Mouse (Mus musculus): ENCODE results near the gene Spns3.
A peak's percentile ranks its signal among the peaks of the same experiment; 100 is the strongest.

Gene Spns3

DNA sequence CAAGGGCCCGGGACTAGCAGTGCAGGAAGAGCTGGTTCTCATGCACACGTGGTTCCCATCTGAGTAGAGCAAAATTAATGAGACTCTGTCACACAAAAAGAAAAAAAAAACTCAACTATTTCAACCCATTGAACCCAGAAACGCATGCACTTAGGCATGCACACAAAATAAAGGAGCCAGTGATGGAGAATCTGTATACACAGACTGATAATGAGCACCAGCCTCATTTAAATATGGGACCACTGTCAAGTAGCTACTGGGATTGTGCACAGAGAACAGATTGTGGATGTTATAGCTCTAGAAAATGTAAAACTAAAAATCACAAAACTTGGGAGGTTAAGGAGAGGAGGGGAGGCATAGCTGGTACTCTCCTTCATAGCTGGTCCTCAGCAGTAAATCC is 35.3 kb downstream of the Spns3 start:
- no peak for DNase-seq (ENCODE audit: low read depth, low spot score)
- Histone ChIP-seq H3K36me3 (ENCODE audit: control insufficient read depth, insufficient read depth, low read length, poor library complexity, severe bottlenecking) (peaks cover 4% of the 10 kb centered on the region), H3K27me3 (ENCODE audit: control insufficient read depth, insufficient read depth, low read length, poor library complexity, severe bottlenecking) (no peaks in the 10 kb centered on the region)

DNA sequence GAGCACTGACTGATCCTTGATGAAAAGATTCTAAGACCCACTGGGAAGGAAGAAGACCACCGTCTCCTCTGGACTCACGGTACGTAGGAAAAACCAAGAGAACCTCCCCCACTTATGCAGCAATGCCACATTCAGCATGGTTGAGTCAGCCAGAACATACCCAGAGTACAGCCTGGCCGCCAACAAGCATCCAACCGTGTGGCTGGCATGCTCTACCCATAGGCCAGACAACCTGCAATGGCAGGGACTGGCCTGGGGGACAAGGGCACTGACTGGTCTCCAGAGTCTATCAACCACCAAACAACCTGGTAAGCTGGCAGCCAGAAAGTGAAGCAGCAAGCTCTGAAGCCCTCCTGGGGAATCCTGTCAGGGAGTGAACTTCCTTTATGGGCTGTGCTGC is 41.7 kb downstream of the Spns3 start:
- Histone ChIP-seq H3K36me3 (ENCODE audit: control insufficient read depth, insufficient read depth, low read length, poor library complexity, severe bottlenecking) (no peaks in the 10 kb centered on the region; the same call in none of the 2 replicates), H3K27me3 (ENCODE audit: control insufficient read depth, insufficient read depth, low read length, poor library complexity, severe bottlenecking) (no peaks in the 10 kb centered on the region)
- no peak for DNase-seq (ENCODE audit: low read depth, low spot score)

DNA sequence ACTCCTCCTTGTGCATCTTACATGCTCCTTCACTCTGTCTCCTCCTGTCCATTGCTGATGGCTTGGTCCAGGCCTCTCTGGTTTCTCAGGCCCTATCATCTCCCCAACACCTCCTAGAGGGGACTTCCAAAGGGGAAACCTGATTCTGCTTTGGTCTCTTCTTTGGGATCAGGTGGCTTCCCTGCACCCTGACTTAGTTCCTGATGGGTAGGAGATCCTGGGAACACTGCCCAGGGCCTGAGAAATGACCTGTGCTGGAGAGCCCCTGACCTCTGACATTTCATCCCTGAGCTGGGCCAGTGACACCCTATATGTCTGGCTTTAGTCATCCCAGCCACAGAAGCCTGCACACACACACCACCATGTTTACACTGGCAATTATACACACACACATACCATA is 42.7 kb downstream of the Spns3 start:
- H3K36me3 ChIP-seq (ENCODE audit: control insufficient read depth, insufficient read depth, low read length, poor library complexity, severe bottlenecking) = no peaks in the 10 kb centered on the region; the same call in none of the 2 replicates
- DNase-seq (ENCODE audit: low read depth, low spot score) = no peak
- no peaks in the 10 kb centered on the region for H3K27me3 ChIP-seq (ENCODE audit: control insufficient read depth, insufficient read depth, low read length, poor library complexity, severe bottlenecking)

DNA sequence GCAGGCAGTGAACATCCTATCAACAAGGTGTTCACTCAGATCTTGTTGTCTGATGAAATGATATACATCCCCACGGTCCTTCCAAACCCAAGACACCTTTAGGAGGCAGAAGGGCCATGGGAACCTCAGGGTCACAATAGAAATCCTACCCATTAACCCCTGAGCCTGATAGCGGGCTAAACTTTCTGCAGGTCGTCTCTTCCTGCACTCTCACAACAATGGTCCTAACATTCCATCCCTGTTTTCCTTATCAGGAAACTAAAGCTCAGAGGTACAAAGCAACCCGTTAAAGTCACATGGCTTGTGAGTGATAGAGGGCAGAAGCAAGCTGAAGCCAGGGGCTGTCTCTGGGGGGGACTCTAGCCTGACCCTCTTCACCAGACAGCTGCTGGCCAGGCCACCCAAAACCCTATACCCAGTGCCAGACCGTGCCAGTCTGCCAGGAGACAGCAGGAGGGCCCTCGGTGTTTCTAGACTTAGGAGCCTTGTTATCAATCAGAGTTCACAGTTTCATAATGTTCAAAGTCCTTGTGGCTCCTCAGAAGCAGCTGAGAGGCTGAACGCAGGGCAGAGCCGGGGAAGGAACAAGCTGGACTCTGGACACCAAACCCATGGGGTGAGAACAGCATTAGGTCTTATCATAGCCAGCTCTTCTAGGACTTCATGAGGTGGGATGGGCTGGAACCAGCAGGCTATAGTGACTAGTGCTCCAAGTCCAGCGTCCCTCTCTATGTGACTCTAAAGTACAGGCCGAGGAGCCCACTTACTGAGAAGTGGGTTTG is 46.1 kb downstream of the Spns3 start:
- no peak for DNase-seq (ENCODE audit: low read depth, low spot score)
- Histone ChIP-seq H3K27me3 (ENCODE audit: control insufficient read depth, insufficient read depth, low read length, poor library complexity, severe bottlenecking) (no peaks in the 10 kb centered on the region), H3K36me3 (ENCODE audit: control insufficient read depth, insufficient read depth, low read length, poor library complexity, severe bottlenecking) (no peaks in the 10 kb centered on the region; the same call in 1 of the 2 replicates)

DNA sequence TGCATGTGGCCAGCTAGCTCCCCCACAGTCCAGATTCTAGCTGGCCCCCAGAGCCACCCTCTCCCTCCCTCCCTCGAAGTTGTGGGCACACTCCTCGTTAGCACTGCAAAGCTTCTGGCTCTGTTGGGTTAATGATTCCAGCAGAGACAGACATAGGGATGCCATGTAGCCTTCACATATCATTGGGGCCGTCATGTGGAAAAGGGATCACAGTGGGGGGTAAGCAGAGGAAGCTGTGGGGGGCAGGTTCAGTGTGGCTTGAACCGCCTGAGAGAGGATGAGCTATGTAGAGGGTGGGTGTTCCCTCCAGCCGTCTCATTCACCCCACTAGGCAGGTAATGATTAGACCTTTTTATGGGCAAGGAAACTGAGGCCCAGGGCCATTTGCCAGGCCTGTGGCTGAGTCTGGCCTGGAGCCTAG is 46.8 kb downstream of the Spns3 start:
- DNase-seq (ENCODE audit: low read depth, low spot score) = no peak
- Histone ChIP-seq H3K27me3 (ENCODE audit: control insufficient read depth, insufficient read depth, low read length, poor library complexity, severe bottlenecking) (no peaks in the 10 kb centered on the region), H3K36me3 (ENCODE audit: control insufficient read depth, insufficient read depth, low read length, poor library complexity, severe bottlenecking) (no peaks in the 10 kb centered on the region; the same call in 1 of the 2 replicates)

DNA sequence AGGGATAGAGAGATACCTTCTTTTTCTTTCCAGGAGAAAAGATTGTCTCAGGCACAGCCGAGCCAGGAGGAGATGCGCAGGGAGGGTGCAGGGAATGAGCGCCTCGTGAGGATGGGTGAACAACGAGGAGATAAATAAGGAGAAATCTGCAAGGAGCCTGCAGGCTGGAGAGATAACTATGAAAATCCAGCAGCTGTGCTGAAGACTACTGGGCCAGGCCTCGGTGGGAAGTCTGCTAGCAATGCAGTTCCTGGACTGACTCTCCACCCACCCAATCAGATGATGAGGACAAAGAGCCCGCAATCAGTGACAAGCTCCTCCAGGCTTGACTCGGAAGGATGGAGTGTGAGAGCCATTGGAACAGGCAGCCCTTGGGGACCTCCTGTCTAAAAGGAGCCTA is 48.1 kb downstream of the Spns3 start:
- H3K27me3 ChIP-seq (ENCODE audit: control insufficient read depth, insufficient read depth, low read length, poor library complexity, severe bottlenecking) = no peaks in the 10 kb centered on the region
- no peaks in the 10 kb centered on the region; the same call in 1 of the 2 replicates for H3K36me3 ChIP-seq (ENCODE audit: control insufficient read depth, insufficient read depth, low read length, poor library complexity, severe bottlenecking)
- no peak for DNase-seq (ENCODE audit: low read depth, low spot score)

DNA sequence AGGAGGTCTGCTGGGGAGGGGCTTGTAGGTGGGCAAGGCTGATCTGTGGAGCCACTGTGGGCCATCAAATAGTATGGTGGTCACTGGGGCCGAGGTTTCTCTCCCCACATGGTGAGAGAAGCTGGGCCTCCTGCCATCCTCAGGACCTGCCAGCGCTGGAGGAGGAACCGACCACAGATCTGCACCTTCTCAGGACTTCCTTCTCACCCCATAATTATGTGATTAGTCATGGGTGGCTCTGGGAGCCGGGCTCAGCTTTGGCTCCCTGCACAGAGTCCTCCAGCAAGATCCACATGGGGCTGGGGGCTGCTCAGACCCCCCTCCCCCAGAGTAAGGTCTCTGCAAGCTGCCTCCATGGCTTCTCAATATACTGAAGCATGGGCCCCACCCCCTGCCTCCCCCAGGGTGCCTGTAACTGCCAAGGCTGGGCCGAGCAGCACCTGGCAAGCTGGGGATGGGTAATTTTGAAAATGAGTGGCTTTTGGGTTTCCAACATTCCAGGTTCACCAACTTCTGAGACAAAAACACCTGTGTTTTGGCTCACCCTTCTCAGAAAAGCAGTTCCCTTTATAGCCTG is 48.8 kb downstream of the Spns3 start:
- Histone ChIP-seq H3K27me3 (ENCODE audit: control insufficient read depth, insufficient read depth, low read length, poor library complexity, severe bottlenecking) (no peaks in the 10 kb centered on the region), H3K36me3 (ENCODE audit: control insufficient read depth, insufficient read depth, low read length, poor library complexity, severe bottlenecking) (no peaks in the 10 kb centered on the region; the same call in 1 of the 2 replicates)
- no peak for DNase-seq (ENCODE audit: low read depth, low spot score)

DNA sequence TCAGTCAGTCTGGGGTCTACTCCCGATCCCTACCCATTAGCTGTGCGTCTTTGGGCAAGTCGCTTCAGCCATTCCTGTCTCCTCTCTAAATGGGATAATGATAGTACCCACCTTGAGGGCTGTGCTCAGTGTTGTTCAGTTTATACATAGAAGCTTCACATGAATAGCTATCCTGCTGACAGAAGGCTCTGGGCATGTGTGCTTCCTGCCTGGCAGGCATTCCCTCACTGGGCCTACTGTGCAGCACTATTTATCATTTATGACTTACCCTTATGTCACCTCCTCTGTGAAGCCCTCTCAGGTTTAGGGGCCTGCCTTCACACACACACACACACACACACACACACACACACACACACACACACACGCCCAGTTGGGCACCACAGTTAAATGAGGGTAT is 50.2 kb downstream of the Spns3 start:
- Histone ChIP-seq H3K27me3 (ENCODE audit: control insufficient read depth, insufficient read depth, low read length, poor library complexity, severe bottlenecking) (no peaks in the 10 kb centered on the region), H3K36me3 (ENCODE audit: control insufficient read depth, insufficient read depth, low read length, poor library complexity, severe bottlenecking) (no peaks in the 10 kb centered on the region; the same call in 1 of the 2 replicates)
- DNase-seq (ENCODE audit: low read depth, low spot score) = no peak

DNA sequence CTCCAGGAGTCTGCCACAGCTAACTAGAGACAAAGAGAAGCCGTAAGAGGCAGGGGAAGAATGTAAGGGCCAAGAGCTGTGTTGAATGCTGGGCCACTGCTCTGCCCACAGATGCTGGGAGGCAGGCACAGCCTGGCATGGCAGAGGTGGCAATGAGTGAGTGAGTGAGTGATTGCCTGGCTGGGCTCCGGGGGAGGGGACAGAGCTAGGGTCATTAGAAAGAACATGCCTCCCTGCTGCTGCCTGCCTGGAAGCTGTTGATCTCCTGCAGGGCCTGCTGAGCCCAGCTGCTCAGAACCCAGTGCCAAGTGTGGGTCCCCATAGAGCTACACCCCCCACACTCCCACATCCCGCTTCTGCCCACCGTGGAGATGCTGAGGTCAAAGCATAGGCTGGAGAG is 52.9 kb downstream of the Spns3 start:
- no peak for DNase-seq (ENCODE audit: low read depth, low spot score)
- Histone ChIP-seq H3K27me3 (ENCODE audit: control insufficient read depth, insufficient read depth, low read length, poor library complexity, severe bottlenecking) (no peaks in the 10 kb centered on the region), H3K36me3 (ENCODE audit: control insufficient read depth, insufficient read depth, low read length, poor library complexity, severe bottlenecking) (no peaks in the 10 kb centered on the region; the same call in 1 of the 2 replicates)

DNA sequence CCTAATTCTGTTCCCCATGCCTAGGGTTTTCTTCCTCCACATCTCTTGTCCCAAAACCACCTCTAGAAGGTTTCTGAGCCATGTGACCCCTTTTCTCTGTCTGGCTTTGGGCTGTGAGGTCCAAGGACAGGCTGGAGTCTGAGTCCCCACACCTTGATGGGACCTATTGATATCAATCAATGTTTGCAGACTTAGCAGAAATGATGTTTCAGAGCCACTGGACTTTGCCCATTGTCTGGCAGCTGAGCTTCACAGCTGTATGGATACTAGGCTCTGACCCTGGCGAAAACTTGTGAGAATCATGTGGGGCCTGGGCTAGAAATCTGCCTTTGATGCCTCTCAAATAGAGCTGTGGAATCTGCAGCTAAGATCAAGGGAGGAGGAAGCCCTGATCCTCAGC is 53.5 kb downstream of the Spns3 start:
- Histone ChIP-seq H3K27me3 (ENCODE audit: control insufficient read depth, insufficient read depth, low read length, poor library complexity, severe bottlenecking) (no peaks in the 10 kb centered on the region), H3K36me3 (ENCODE audit: control insufficient read depth, insufficient read depth, low read length, poor library complexity, severe bottlenecking) (no peaks in the 10 kb centered on the region; the same call in 1 of the 2 replicates)
- DNase-seq (ENCODE audit: low read depth, low spot score) = no peak

DNA sequence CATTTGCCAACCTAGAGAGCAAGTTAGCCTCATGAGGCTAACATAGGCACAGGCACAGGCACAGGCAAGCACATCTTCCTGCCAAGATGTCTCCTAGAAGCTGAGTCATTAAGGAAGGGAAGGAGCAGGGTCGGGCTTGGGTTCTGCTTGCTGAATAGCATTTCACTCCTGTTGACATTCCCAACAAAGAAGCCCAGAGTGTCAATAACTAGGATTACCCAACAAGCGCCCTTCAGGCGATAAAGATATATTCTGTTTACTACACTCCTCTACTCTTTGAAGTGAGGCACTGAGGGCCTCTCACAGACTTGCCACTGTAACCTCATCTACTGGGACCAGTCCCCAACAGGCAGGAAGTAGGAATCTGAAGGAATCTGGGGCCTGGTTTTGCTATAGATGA is 54.2 kb downstream of the Spns3 start:
- H3K27me3 ChIP-seq (ENCODE audit: control insufficient read depth, insufficient read depth, low read length, poor library complexity, severe bottlenecking) = no peaks in the 10 kb centered on the region

DNA sequence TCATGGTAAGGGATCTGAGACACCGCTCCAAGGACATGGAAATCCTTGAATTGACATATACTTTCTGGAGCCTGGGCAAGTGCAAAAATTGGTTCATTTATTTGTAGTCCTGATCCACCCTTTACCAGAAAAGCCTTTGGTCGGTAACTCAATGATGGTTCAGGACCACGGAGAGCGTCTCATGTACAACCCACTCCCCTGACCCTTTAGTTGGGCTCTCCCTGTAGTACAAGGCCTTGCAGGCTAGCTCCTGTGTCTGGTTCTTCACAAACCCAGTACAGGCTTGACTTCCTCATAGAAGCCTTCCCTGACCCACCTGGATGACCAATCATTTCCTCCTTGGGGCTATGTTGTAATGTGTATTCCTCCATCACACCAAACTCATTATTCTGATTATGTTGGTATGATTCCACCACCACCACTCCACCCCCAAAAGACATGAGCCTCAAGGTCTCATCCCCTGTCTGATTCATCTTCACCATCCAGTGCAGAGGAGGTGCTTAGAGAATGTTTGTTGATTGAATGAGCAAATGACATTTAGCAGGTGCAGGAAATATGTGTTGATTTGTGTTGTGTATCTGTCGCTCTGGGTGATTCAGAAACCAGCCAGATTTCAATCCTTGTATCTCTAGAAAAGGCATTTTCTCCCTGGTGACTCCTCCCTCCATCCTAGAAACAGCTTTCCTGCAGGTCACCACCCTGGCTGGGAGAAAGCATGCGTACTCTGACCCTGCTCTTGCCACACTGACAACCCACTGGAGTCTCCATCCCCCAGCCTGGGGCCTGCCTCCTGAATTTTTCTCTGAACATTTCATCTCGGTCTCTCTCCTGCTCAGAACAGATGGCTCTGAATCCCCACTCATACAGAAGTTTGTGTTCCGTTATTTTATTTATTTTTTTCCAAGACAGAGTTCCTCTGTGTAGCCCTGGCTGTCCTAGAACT is 56.0 kb downstream of the Spns3 start:
- Histone ChIP-seq H3K27me3 (ENCODE audit: control insufficient read depth, insufficient read depth, low read length, poor library complexity, severe bottlenecking) (no peaks in the 10 kb centered on the region), H3K36me3 (ENCODE audit: control insufficient read depth, insufficient read depth, low read length, poor library complexity, severe bottlenecking) (no peaks in the 10 kb centered on the region; the same call in 1 of the 2 replicates)
- peak; percentile 26 for DNase-seq (ENCODE audit: low read depth, low spot score)

More for the DNA sequence above, 54.2 kb downstream of the Spns3 start:
- DNase-seq (ENCODE audit: low read depth, low spot score) = no peak
- no peaks in the 10 kb centered on the region; the same call in 1 of the 2 replicates for H3K36me3 ChIP-seq (ENCODE audit: control insufficient read depth, insufficient read depth, low read length, poor library complexity, severe bottlenecking)

DNA sequence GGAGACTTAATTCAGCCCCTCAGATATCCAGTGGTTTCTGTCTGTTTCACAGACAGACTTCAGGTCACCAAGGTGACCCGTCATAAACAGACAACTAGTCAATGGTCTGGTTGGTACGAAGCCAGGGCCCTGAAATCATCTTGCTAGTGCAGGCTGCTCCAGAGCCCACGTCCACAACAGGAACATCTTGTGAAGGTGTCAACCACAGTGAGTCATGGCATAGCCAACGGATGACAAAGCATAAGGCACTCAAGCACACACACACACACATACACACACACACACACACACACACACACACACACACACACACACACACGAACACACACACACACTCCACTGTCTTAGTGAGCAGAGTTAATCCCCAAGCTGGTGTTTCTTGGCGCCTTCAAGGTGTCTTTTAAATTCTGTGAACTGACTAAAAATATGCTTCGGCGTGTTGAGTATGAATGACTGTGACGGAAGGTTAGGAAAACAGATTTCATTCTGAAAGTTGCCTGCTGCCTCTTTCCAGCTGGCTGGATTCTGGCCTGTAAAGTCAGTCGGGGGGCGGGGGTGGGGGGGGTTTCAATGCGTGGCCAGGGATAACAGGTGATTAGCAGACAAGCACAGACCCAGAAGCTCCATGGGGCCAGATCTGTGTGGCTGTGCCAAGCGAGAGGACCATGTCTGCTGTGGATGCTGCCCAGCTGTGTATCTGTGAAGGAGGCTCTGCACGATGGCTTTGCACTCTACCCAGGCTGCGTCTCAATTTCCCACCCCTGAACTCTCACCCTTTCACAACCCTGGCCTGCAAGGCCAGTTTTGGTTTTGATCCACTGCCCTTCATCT is 59.0 kb downstream of the Spns3 start:
- peak; percentile 34 for DNase-seq (ENCODE audit: low read depth, low spot score)

DNA sequence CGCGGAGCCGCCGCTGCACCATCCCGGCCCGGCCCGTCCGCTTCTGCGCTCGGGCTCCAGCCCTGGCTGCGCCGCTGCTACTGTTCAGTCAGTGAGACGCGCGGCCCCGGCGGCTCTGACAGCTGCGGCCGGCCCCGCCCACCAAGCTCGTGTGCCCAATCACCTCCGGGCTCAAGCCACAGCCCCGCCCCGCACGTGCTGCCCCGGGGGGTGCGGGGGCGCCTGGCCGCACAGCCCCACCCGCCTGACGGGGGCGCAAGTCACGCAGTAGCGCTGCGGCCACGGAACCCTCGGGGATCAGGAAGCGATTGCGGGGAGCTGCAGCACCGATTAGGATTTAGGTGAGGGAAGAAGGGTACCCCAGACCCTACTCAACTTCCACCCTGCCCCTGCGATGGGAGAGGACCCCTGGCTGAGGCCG is 60.4 kb downstream of the Spns3 start, which contains the start of gene Spns2:
Gene Spns2 (minus strand): TSS at position 24 of the 421 bp plus-strand sequence.
- peak; percentile 95 for DNase-seq (ENCODE audit: low read depth, low spot score)
- Histone ChIP-seq H3K36me3 (ENCODE audit: control insufficient read depth, insufficient read depth, low read length, poor library complexity, severe bottlenecking) (no peaks in the 10 kb centered on the region), H3K27me3 (ENCODE audit: control insufficient read depth, insufficient read depth, low read length, poor library complexity, severe bottlenecking) (no peaks in the 10 kb centered on the region)

More for the DNA sequence above, 59.0 kb downstream of the Spns3 start:
- no peaks in the 10 kb centered on the region; the same call in 1 of the 2 replicates for H3K36me3 ChIP-seq (ENCODE audit: control insufficient read depth, insufficient read depth, low read length, poor library complexity, severe bottlenecking)
- H3K27me3 ChIP-seq (ENCODE audit: control insufficient read depth, insufficient read depth, low read length, poor library complexity, severe bottlenecking) = no peaks in the 10 kb centered on the region
